Mouse (Mus musculus): ENCODE results near the gene Car1. TPM values are rescaled to one million over a fixed set of nuclear protein-coding genes. Genes with fewer than 3 reads are reported as not detected.

Gene Car1
- total and polyA plus RNA-seq, 3 experiments: 1,720 to 6,361 (median 4,374) TPM

DNA sequence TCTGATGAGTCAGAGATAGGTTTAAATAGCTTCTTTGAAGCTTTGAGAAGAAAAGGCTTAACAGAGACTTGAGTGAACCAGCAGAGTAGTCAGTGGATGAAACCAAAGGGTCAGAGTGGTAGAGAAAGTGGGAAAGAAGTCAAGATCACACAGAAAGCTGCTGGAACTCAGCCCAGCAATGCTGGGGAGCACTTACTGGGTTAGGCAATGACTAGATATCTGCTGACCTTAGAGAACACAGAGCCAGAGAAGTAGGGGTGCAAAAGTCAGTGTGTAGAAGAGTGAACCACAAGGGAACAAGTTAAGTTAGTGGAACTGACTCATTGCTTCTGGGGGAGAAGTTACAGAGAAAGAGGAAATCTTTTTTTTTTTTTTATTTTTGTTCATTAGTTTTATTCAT, 24.6 kb upstream of the Car1 start:
- TF ChIP-seq MAZ (IDR thresholded peaks at IDR 0.05; ENCODE audit: low read depth, low read length) (no peak), TAL1 (IDR thresholded peaks at IDR 0.05; ENCODE audit: low read length) (no peak), KAT2A (conservative IDR thresholded peaks at IDR 0.05; ENCODE audit: low read depth, low read length) (no peak), HCFC1 (IDR thresholded peaks at IDR 0.05; ENCODE audit: low read depth, low read length) (no peak), MYC (IDR thresholded peaks at IDR 0.05; ENCODE audit: low read depth, low read length) (no peak), CHD1 (IDR thresholded peaks at IDR 0.05; ENCODE audit: low read depth, low read length) (no peak), BHLHE40 (IDR thresholded peaks at IDR 0.05; ENCODE audit: borderline replicate concordance, low read depth, low read length) (no peak), POLR2AphosphoS5 (IDR thresholded peaks at IDR 0.05; ENCODE audit: borderline replicate concordance, low read depth, low read length) (no peak), CTCF (IDR thresholded peaks at IDR 0.05 in 2 of 3, conservative IDR thresholded peaks at IDR 0.05 in 1 of 3; ENCODE audit: control insufficient read depth in 1 of 3, insufficient read depth in 1 of 3, low read depth in 2 of 3, low read length in 3 of 3, poor library complexity in 1 of 3, severe bottlenecking in 1 of 3) (no peak), UBTF (IDR thresholded peaks at IDR 0.05; ENCODE audit: borderline replicate concordance, insufficient read depth, low read depth, low read length) (no peak), MEF2A (IDR thresholded peaks at IDR 0.05; ENCODE audit: extremely low read depth, insufficient replicate concordance, low read depth, low read length, poor library complexity, severe bottlenecking) (no peak), ETS1 (IDR thresholded peaks at IDR 0.05; ENCODE audit: low read depth, low read length) (no peak)
- Histone ChIP-seq H3K4me3 (ENCODE audit: control insufficient read depth in 1 of 2, insufficient read depth in 1 of 2, low read depth in 2 of 2, low read length in 2 of 2) (no peak overlapping the region), H3K4me1 (ENCODE audit: control insufficient read depth in 1 of 2, insufficient read depth in 2 of 2, low read length in 2 of 2) (peaks cover 0 to 3% of the 10 kb centered on the region in 2 experiments; a peak in 2 of 4 replicates), H3K79me2 (ENCODE audit: control insufficient read depth, insufficient read depth, low read length, poor library complexity) (no peaks in the 10 kb centered on the region), H3K9ac (ENCODE audit: control insufficient read depth, low read depth, low read length, poor library complexity, severe bottlenecking) (no peak overlapping the region), H3K27me3 (ENCODE audit: control insufficient read depth in 1 of 2, insufficient read depth in 2 of 2, low read length in 2 of 2) (no peaks in the 10 kb centered on the region), H3K9me3 (replicated peaks; ENCODE audit: insufficient read depth, low read length) (no peaks in the 10 kb centered on the region), H3K36me3 (ENCODE audit: control insufficient read depth in 1 of 2, insufficient read depth in 2 of 2, low read length in 2 of 2) (no peaks in the 10 kb centered on the region; a peak in 1 of 4 replicates), H3K27ac (ENCODE audit: control insufficient read depth, low read depth, low read length) (no peak overlapping the region)
- peak; percentile 51 for DNase-seq (ENCODE audit: low read depth, low spot score)

- Histone ChIP-seq H3K4me3 (ENCODE audit: control insufficient read depth in 1 of 2, insufficient read depth in 1 of 2, low read depth in 2 of 2, low read length in 2 of 2) (no peak overlapping the region), H3K27me3 (ENCODE audit: control insufficient read depth in 1 of 2, insufficient read depth in 2 of 2, low read length in 2 of 2) (no peaks in the 10 kb centered on the region), H3K9ac (ENCODE audit: control insufficient read depth, low read depth, low read length, poor library complexity, severe bottlenecking) (no peak overlapping the region), H3K4me1 (ENCODE audit: control insufficient read depth in 1 of 2, insufficient read depth in 2 of 2, low read length in 2 of 2) (peaks cover 0 to 3% of the 10 kb centered on the region in 2 experiments; a peak in 1 of 4 replicates), H3K79me2 (ENCODE audit: control insufficient read depth, insufficient read depth, low read length, poor library complexity) (no peaks in the 10 kb centered on the region), H3K9me3 (replicated peaks; ENCODE audit: insufficient read depth, low read length) (no peaks in the 10 kb centered on the region), H3K27ac (ENCODE audit: control insufficient read depth, low read depth, low read length) (no peak overlapping the region), H3K36me3 (ENCODE audit: control insufficient read depth in 1 of 2, insufficient read depth in 2 of 2, low read length in 2 of 2) (peaks cover 0 to 3% of the 10 kb centered on the region in 2 experiments; a peak in 2 of 4 replicates)
- no peak for DNase-seq (ENCODE audit: low read depth, low spot score)
- TF ChIP-seq MYC (IDR thresholded peaks at IDR 0.05; ENCODE audit: low read depth, low read length) (no peak), EP300 (IDR thresholded peaks at IDR 0.05; ENCODE audit: low read depth in 1 of 2, low read length in 2 of 2) (no peak), JUND (IDR thresholded peaks at IDR 0.05; ENCODE audit: low read depth, low read length) (no peak), ELF1 (IDR thresholded peaks at IDR 0.05; ENCODE audit: low read depth, low read length) (no peak), POLR2AphosphoS5 (IDR thresholded peaks at IDR 0.05; ENCODE audit: borderline replicate concordance, low read depth, low read length) (no peak), E2F4 (IDR thresholded peaks at IDR 0.05; ENCODE audit: borderline replicate concordance, low read depth, low read length) (no peak), KAT2A (conservative IDR thresholded peaks at IDR 0.05; ENCODE audit: low read depth, low read length) (no peak), UBTF (IDR thresholded peaks at IDR 0.05; ENCODE audit: borderline replicate concordance, insufficient read depth, low read depth, low read length) (no peak), MXI1 (IDR thresholded peaks at IDR 0.05; ENCODE audit: low read depth, low read length) (no peak), SIN3A (IDR thresholded peaks at IDR 0.05; ENCODE audit: low read length) (no peak), RAD21 (IDR thresholded peaks at IDR 0.05; ENCODE audit: low read depth, low read length) (no peak), ZMIZ1 (IDR thresholded peaks at IDR 0.05; ENCODE audit: low read depth, low read length) (no peak), POLR2AphosphoS2 (IDR thresholded peaks at IDR 0.05; ENCODE audit: low read length) (no peak), NELFE (IDR thresholded peaks at IDR 0.05; ENCODE audit: low read depth, low read length) (no peak), BHLHE40 (IDR thresholded peaks at IDR 0.05; ENCODE audit: borderline replicate concordance, low read depth, low read length) (no peak)
Measured at GRCm38 (mm10) chr3:14831219-14831835, 23.2 kb upstream of the Car1 start.
